ENCODE assay signal across 1 mouse cellular context in genomic region chr15:103293375-103293774, GRCm38 (mm10).
TF ChIP-seq lines count a peak whose summit lies in the region.

No protein-coding gene starts in this region.

TF ChIP-seq in MEL, 35 proteins besides CTCF, POLR2A, EP300 and RAD21:
- TF ChIP-seq MAFK (IDR thresholded peaks at IDR 0.05; ENCODE audit: borderline replicate concordance, low read depth, low read length) (no peak), TBP (IDR thresholded peaks at IDR 0.05; ENCODE audit: low read depth, low read length) (no peak), USF2 (IDR thresholded peaks at IDR 0.05; ENCODE audit: borderline replicate concordance in 1 of 2, insufficient read depth in 1 of 2, low read depth in 1 of 2, low read length in 2 of 2) (no peak), UBTF (IDR thresholded peaks at IDR 0.05; ENCODE audit: borderline replicate concordance, insufficient read depth, low read depth, low read length) (no peak), ZC3H11A (IDR thresholded peaks at IDR 0.05; ENCODE audit: low read depth, low read length) (no peak), MAZ (IDR thresholded peaks at IDR 0.05; ENCODE audit: low read depth, low read length) (no peak), JUND (IDR thresholded peaks at IDR 0.05; ENCODE audit: low read depth, low read length) (no peak), SMC3 (IDR thresholded peaks at IDR 0.05; ENCODE audit: low read depth, low read length) (no peak), POLR2AphosphoS2 (IDR thresholded peaks at IDR 0.05; ENCODE audit: low read length) (no peak), SIN3A (IDR thresholded peaks at IDR 0.05; ENCODE audit: low read length) (no peak), GABPA (IDR thresholded peaks at IDR 0.05; ENCODE audit: low read depth, low read length) (no peak), CHD1 (IDR thresholded peaks at IDR 0.05; ENCODE audit: low read depth, low read length) (no peak), HCFC1 (IDR thresholded peaks at IDR 0.05; ENCODE audit: low read depth, low read length) (no peak), E2F4 (IDR thresholded peaks at IDR 0.05; ENCODE audit: borderline replicate concordance, low read depth, low read length) (no peak)
